Mouse (Mus musculus) testis, adult 2 months (tissue): ENCODE results near the gene Cyb5b.

Source experiments
- CTCF ChIP-seq: fragments of 200-500 bp; IDR thresholded peaks from 2 replicates; pipeline ENCODE4 v1.5.1; 2012; ENCODE audit warnings: low read depth, mild to moderate bottlenecking, inconsistent platforms, low read length, moderate library complexity; ENCODE audit not compliant: control insufficient read depth, insufficient read depth, insufficient replicate concordance
- POLR2A ChIP-seq: fragments of 200-500 bp; IDR thresholded peaks from 2 replicates; pipeline ENCODE4 v1.6.1; 2012; ENCODE audit warnings: low read depth, mild to moderate bottlenecking, inconsistent platforms, low read length, moderate library complexity; ENCODE audit not compliant: control insufficient read depth

- TF ChIP-seq CTCF (peak; percentile 35; the same call in 1 of the 2 replicates), POLR2A (no peak)
Measured at GRCm38 (mm10) chr8:107116023-107116422, 34.4 kb upstream of the Cyb5b start.
